Mouse (Mus musculus): Measurements from ENCODE around the gene Kcnn1.

DNA sequence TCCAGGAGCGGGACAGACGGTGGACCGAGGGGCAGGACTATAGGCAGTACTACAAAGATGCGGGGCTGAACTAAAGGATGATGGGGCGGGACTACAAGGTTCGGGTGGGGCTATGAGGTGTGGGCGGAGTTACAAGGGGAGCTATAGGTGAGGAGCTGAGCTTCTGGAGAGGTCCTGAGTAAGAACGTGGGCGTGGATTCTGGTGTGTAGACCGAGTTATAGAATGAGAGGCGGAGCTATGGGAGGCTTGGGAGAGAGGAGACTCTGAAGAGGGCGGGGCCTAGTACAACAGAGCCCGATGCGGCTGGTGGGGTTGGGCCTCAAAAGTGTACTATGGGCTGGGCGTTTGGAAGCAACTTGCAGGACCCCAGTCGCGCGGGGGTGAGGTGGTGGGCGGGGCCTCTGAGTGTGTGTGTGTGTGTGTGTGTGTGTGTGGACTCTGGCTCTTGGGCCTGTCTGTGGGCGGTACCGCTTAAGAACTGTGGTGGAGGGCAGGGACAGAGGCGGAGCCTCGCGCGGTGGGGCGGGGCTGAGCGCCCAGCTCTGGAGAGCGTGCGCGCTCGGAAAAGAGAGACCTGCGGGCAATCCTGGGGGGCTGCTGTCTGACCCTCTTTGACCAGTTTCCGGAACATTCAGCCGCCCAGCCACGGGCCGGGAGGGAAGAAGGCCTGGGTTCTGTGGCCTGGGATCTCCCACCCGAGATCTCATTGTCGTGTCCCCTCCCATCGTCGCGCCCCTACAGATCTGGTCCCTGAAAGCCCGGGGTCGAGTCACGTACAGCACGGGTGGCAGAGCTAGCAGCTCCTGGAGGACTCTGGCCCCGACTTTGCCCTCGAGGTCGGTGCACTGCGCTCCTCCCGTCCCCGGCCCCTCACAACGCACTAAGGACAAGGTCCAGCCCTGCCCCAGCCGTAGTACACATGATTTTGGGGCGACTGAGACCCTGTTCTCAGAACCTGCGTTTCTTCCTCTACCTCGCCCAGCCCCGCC lies 65.7 kb downstream of the Kcnn1 start:
- TF ChIP-seq CTCF (IDR thresholded peaks at IDR 0.05; ENCODE audit: low read depth): no peak
- no peak for TF ChIP-seq EP300 (optimal IDR thresholded peaks at IDR 0.05)

Measured in stomach, postnatal 0 days (tissue).